Mouse (Mus musculus): ENCODE results near the gene Fam227b.
A peak's percentile ranks its signal among the peaks of the same experiment; 100 is the strongest.

Fam227b gene

DNA sequence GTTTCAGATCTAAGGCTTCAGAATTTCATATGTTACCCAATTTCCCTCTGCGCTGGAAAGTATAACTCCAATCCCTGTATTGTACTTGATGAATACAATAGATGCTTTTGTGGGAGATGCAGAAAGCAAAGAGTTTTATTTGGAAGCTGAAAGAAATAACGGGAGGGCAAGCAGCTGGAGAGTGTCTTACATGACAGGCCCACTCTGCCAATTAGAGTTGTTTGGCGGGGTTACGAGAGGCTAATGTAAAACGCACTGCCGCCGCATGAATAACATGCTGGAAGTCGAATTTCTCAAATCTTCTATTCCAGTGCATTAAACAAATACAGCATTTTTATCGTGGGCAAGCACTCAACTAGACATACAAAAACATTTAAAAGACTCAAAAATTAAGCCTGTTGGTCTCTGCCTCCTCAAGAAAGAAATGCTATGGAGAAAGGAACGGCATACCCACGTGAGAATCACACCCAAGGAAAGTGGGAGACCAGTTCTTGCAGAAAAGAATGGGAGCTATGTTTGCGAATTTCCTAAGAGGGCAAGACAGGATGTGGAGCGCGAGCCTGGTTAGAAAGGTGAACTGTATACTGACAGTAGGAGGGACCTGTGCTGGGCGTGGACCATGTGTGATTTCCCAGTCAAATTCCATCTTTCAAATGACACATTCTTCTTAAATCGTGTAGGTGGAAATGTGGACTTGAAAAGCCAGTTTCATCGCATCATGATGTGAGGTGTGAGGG, 90.6 kb downstream of the Fam227b start:
- DNase-seq (ENCODE audit: low read depth): no peak

DNA sequence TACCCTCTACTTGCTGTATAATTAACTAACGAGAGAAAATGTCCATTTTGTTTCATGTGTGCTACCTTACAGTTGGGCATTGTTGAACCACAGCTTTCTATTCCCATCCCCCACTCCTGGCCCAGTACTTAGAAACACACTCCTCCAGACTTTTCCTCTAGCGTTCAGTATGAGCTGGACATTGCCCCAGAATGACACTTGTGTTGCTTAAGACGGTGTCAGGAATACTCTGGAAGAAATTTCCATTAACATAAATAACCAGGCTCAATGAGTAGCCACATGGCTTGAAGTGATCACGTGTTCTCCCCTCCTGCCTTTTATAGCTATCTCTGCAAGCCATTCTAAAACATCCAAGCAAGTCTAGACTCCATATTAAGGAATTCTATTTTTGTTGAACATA, 91.2 kb downstream of the Fam227b start:
- DNase-seq (ENCODE audit: low read depth): peak; percentile 59

DNA sequence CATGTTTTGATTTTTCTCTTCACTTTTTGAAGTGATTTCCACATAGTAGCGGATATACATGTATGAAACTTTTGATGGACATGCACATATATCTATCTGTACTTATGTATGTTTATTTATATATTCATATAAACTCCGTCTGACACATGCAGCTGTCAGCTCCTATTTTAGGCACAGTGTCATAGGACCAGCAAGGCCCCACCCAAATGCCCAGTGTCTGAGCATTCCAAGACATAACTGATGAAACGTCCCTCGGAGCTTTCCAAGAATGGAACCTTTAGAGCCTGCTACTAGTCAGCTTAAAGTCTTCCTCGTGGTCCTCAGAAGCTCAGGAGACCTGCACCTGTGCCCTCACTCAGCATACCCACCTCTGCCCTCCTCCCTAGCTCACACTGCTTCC, 98.1 kb downstream of the Fam227b start:
- no peak for DNase-seq (ENCODE audit: low read depth)

DNA sequence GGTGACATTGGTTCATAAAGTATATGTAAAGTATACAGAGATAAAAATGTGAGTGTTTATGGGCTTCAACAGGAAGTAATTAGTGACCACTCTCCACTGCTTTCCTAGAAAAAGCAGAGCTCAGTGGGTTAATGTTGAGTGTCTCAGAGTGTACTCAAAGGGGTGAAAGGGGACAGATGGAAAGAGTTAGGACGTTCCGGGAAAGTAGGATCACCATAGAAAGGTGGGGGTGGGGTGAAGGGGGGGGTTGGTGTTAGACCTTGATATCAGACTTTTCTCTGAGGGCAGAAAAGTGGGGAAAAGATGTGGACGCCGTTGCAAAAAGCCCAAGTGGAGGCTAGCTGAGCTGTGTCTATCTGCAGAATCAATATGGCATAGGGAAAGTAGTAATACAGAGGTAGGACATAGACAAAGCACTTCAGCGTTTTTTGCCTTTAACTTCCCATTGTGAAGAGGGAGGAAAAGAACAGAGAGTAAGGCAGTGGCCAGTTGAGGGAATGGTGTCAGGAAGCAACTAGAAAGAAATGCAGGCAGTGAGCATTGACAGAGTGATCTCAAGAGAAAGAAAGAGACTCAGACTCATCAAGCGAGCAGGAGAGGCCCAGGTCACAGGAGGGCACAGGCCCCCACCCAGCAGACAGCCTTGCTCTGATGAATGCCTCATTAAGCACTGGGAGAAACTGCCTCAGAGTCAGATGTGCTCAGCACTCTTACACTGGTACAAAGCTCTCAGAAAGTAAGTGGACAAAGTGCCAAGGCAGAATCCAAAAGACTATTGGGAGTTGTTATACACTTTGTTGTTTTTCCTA, 98.9 kb downstream of the Fam227b start:
- no peak for DNase-seq (ENCODE audit: low read depth)

DNA sequence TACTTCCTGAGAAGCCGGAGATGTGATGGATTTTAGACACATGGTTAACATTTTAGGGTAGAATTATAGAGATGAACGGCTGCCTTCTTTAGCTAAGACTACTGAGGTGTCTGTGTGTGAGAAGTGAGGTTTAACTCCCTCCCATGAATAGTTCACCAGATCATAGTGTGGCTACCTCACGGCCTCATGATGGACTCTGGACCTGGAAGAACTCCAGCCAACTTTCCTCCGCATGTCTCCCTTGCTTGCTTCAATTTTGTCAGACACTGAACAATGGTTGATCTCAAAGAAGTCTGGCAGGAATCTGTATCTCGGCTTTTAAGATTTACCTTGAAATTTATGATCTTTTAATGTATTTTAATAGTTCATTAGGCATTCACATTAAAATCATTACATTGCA, 106.2 kb downstream of the Fam227b start:
- DNase-seq (ENCODE audit: low read depth): no peak

DNA sequence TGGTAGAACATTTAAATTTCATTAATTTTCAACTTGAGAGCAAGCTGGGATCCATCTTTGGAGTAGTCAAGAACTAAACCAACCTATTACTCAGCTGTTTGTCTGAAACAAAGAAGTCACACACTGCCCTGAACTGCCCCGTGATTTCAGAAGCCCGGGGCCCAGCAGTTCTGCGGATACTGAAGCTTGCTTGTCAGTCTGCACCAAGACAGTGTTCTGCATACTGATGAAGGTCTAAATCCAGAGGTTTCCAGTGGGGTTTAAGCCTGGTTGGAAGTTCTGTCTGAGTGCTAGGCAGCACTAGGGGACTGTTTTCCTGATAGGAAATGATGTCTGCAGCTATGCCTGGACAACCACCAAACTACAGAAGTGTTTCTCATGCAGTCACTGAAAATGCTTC, 109.1 kb downstream of the Fam227b start:
- no peak for DNase-seq (ENCODE audit: low read depth)

DNA sequence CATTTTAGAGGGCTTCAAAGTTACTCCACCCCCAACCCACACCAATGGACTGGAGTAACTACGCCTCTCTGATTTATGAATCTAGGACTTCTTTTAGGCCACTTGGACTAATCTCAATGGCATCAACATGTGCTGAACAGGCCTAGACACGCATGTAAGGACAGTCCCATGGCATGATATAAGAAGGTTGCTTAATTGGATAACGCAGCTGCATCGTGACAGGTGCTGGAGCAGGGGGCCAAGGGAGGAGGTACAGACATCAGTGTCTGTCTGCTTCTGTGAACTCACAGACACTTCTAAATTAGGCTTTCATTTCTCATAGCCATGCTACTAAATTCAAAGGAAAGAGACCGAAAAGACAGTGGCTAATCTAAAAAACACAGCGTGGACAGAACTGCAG, 110.6 kb downstream of the Fam227b start:
- no peak for DNase-seq (ENCODE audit: low read depth)

DNA sequence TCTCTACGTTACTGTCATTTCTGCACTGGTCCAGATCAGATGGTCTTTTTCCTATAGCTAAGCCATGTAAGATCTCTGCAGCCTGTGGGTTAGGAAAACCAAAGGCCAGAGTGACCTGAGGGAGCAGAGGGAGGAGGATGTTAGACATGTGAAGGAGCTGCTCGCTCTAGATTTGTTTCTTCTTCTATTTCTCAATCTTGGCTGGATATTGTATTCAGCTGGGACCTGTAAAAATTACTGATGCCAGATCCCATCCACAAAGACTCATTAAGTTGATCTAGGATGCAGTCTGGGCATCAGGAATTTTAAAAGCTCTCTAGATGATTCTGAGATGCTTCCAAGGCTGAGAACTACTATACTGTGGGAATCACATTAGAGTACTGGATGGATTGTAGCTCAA, 111.2 kb downstream of the Fam227b start:
- no peak for DNase-seq (ENCODE audit: low read depth)

DNA sequence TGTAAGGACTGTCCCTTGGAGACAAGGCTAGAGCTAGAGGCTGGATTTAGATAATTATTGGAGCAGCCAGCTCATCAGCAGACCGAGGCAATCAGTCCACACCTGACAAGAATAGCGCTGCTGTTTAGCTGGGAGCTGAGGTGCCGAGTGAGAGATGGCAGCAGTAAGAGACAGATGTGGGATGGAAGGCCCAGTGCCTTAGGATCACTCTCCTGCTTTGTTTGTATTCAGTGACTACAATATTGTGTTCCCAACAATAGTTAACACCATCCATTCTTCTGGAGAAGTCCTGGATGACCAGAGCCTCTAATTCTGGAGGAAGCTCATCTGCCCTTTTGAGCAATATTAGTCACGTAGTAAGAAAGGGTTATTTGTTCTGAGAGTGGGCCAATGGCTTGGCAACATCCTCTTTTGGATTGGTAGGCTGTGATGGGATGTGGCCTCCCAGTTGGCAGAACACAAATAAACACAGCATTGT, 112.4 kb downstream of the Fam227b start:
- peak; percentile 73 for DNase-seq (ENCODE audit: low read depth)

DNA sequence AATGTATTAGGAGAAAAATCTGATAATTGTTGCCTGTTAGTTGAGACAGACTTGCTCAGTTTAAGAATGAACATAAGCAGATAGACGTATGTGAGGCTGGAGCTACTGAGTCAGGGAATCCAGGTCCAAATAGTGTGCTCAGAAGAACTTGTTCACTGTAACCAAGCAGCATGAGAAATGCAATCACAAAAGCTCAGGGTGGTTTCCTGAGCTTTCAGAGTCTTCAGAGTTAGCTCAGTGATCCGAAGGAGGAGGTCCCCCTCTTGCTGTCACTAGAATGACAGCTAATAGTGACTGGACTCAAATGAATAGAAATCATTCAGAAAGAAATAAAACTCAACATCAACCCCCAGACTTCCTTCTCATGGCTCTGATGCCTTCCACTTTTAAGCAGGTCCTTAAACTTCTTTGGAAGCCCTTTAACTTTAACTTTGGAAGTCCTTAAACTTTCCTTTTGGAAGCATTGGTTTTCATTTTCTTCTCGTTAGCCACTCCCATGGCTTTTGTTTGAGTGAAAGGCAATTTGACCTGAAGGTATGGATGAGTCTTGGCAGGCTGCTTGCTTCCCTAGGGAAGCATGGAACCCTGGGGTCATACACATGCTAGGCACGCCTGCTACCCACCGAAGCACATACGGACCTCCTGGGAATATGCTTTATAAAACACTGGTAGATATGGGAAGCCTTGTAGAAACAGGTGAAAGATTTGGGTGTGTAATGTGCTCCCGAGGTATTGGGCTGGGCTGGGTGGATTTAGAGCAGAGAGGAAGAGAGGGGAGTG, 113.4 kb downstream of the Fam227b start:
- DNase-seq (ENCODE audit: low read depth): no peak

DNA sequence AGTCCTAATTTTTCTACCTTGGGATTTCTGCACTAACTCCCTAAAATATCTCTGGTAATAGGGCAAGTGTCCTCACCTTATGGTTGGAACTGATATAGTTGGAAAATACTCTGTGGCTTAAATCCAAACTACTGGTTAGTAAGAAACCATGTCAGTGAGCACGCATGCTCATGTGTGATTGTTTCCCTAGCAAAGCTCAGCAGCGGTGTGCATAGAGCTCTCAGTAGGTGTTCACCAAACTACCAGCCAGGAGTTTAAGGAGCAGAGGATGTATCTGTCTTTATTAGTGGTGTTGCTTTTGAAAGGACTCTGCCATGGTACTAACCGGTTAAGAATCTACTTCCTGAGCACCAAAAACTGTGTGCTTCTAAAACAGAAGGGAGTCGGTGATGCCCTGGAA, 115.7 kb downstream of the Fam227b start:
- DNase-seq (ENCODE audit: low read depth): no peak

DNA sequence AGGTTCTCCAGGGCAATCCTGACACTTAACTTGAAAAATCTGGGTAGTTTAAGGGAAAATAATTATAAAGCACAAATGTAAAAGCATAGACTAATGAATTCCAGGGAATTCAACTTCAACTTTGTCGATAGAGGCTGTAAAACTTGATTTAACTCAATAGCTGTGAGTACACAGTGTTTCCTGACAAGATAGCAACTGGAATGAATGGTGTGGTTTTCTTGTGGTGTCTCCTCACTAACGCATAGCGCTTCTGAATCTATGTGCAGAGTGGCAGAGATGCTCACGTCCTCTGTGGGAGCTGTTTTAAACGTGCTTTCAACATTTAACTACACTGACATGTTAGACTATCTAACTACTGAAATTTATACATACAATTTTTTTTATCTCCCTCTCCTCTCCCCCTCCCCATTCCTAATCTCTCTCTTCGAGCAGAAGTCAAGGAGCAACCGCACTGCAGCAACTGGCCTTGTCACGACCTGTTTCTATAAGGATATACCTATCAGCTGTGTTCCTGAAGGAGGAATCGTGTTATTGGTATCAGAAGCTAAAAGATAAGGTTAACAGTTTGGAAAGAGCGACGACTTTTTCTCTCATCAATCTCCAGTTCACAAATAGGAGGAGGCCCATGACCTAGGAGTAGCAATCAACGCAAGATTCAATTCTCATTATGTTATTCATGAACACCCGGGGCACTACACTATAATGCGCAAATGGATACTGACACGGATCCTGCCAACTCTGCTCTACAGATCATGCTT, 116.6 kb downstream of the Fam227b start:
- no peak for DNase-seq (ENCODE audit: low read depth)

DNA sequence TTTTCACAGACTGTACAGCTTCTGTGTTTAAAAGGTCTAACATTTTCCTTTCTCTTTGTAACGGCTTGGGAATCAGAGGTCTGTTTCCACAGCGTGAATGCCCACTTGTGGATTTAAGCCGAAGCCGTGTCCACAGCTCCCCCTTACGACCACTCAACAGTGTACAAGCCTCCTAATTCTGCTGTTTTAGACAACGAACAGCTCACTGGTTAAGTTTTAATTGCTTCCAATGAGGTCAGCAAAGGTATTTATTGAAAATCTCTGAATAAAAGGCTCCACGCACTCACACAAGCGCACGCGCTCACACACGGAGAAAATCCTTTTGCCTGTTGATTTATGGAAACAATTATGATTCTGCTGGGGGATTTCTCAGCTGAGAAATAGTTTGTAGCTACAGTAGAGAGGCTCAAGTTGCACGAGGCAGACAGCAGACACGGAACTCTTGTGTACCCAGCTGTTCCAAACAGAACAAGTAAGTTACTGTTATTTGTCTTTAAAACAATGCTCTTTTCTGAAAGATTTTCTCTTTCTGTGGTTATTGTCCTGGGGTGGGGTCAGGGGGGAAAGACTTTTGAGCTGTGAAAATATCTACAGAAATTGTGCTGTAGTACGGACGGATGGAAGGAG, 117.3 kb downstream of the Fam227b start, which contains the start of gene Fgf7:
Gene Fgf7, plus strand, starts transcription at position 280 of the 627 bp plus-strand sequence.
- peak; percentile 80 for DNase-seq (ENCODE audit: low read depth)

DNA sequence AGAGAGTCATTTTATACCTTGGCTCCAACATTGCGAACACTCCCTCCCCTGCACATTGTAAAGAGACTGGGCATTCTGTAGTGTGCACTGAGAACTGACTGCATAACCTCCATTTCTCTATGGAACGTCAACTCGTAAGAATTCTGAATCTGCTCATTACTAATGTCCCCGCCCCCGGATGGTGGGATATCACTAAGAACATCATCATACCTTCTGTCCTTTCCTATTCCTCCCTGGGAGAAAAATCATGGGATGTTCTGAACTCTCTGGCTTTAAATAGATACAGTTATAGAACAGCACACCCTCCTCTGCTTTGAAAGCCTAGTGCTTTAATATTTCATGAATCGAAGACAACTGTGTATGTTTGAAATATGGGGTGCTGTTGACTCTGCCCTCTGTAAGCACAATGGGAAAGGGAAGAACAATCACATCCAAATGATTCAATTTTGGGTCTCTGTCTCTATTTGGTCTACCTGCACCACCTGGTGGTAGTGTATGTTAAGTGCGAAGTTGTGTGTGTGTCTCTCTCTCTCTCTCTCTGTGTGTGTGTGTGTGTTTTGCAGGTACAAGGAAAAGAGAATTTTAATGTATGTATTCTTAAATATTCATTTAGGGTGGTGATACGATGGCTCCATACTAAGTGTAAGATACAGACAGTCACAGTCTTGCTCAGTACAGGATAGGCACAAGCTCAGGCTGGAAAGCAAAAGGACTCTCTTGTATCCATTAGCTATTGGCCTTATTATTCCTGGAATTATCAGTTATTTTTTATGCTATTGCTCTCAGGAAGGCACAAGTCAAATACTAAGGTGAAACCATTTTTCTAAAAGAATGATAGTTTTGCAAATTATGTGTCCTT, 118.5 kb downstream of the Fam227b start:
- no peak for DNase-seq (ENCODE audit: low read depth)

DNA sequence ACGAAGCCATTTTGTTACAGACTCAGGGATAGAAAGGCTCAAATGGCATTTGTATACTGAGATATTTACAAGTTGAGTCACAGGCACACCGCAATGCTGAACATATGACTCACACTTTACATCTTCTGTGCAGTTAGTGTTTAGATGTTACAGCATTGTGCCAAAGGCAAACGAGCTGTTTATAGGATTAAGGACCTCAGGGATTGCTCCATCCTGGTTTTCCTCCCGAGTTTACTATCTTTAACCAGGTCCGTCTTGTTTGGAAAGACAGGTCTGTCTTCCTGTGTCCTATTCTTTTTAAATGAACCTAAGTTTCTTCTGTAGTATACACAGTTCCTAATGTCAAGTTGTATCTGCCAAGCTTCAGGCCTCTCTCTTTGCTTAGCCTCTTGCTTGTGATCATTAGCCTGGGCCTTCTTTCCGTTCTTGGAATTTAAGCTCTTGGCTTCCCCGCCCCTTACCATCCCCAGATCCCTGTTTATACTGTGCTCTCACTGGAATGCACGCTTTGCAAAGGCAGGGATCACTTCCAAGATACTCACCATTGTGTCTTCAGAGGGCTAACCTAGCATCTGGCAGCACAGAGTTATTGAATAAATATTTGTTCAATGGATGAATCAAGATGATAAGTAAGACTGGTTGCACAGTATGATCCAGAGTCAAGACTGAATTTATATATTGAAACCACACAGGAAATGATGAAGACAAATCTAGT, 120.5 kb downstream of the Fam227b start:
- DNase-seq (ENCODE audit: low read depth): no peak

DNA sequence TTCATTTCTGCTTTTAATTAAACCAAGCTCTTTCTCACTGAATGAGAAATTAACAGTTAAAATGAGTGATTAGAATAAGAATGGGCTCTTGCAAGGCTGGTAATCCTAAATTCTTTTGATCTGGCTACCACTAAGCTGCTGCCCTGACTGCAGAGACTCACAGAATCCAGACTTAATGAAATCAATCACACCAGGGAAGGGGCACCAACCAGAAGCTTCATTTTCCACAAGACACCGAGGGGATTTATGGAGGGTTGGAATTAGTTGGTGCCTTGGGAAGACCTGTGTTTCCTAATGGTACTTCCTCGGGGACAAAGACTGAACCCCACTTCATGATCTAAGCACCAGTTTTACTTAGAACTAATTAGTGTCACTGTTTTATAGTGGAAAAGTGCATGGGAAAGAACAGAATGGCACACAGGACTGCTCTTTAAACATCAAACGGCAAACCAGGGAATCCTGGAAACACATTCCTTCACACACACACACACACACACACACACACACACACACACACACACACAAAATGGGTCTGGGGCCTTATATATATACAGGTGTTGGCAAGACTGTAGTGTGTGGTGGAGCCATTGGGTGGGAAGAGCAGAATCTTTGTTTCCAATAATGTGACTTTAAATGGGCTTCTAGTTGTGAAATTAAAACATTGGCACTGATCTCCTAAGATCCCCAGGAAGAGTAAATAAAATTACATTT, 135.9 kb downstream of the Fam227b start:
- DNase-seq (ENCODE audit: low read depth): no peak

DNA sequence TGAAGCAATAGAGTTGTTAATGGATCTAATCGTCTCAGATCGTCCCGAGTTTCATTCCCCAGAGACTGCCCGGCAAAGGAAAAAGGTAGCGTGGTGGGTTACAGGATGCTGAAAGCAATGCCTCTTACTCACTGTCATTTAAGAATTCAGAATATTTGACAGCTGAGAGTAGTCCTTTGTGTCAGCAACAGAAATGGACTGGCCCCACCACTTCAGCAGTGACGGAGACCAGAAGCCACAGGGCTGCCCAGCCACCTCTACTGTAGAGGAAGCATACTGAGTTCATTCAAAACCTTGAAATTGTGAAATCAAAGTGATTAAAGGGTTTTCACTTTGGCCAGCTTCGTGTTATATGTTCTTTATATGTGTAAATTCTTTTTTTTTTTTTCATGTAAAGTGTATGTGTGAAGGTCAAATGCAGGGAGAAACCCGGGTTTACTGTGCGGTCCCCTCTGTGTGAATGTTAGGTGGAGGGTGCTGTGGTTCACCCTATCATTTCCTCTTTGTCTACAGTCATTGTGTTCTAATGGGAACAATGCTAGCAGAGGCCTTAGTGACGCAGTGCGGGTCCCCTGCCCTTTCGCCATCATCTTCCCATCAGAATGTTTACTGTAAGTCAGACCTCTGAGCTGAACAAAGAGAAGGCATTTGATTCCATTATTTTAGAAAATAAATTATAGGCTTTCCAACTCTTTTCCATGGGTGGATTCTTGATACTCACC, 136.7 kb downstream of the Fam227b start:
- no peak for DNase-seq (ENCODE audit: low read depth)

DNA sequence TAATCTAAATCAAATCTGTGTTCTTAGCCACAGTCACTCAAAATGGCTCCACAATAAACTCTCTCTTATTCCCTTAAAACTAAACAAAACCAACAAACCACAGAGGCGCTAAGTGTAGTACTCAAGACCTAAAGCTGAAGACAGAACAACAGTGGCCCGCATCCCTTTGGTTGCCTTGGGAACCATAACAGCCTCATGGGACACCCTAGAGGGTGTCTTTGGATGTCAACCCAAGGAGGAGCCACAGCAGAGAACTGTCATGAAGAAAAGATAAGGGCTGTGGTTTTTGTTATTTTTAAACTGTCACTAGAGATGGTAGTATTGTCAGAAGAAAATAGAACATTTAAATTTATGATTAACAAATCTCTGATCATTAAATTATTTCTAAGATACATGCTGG, 145.1 kb downstream of the Fam227b start:
- no peak for DNase-seq (ENCODE audit: low read depth)

Measured in fibroblast of lung, adult 2 months (primary cell).